Mouse (Mus musculus) spleen, adult 2 months (tissue): ENCODE measurements around the gene Apoc3.

Experiments used
- CTCF ChIP-seq: fragments of 200-500 bp; IDR thresholded peaks from 2 replicates; pipeline ENCODE4 v1.5.1; 2011; ENCODE audit warnings: mild to moderate bottlenecking, inconsistent platforms; ENCODE audit not compliant: insufficient read depth, insufficient read length, insufficient replicate concordance; ENCODE audit errors: extremely low read depth
- POLR2A ChIP-seq: fragments of 200-500 bp; IDR thresholded peaks from 2 replicates; pipeline ENCODE4 v1.6.1; 2011; ENCODE audit warnings: low read depth, low read length, inconsistent platforms

GRCm38 (mm10) chr9:46256177-46256576, 20.7 kb upstream of the Apoc3 start:
- TF ChIP-seq CTCF (no peak), POLR2A (no peak)
